Mouse (Mus musculus): ENCODE results near the gene Mrpl12. TPM values are rescaled to one million over a fixed set of nuclear protein-coding genes. Genes with fewer than 3 reads are reported as not detected.
"Not testable (repeated sequence)": the region's sequence is repeated elsewhere in the genome, so short reads cannot be mapped to it uniquely, and the experiment has no call there.

Mrpl12 gene
- total and polyA plus RNA-seq, 2 experiments from 2014 or later = 161 to 315 TPM

- peak overlapping the region; percentile 61; the same call in 1 of the 2 replicates for H3K27ac ChIP-seq (ENCODE audit: low read depth)
Observed at GRCm38 (mm10) chr11:120509940-120510339, 25.5 kb downstream of the Mrpl12 start.

GRCm38 (mm10) chr11:120510375-120511030, 26.1 kb downstream of the Mrpl12 start:
- Histone ChIP-seq H3K27ac (ENCODE audit: low read depth) (peak overlapping the region; percentile 61), H3K9me3 (replicated peaks; ENCODE audit: control insufficient read depth, low read length) (no peaks in the 10 kb centered on the region), H3K36me3 (replicated peaks; ENCODE audit: control insufficient read depth, insufficient read depth, low read length) (no peaks in the 10 kb centered on the region), H3K4me2 (ENCODE audit: low read depth, low read length) (peak overlapping the region; percentile 57), H3K27me3 (ENCODE audit: control insufficient read depth, insufficient read depth, low read length) (no peaks in the 10 kb centered on the region), H3K4me3 (ENCODE audit: low read depth, low read length) (peak overlapping the region; percentile 34), H3K4me1 (ENCODE audit: control insufficient read depth, insufficient read depth) (peaks cover 9% of the 10 kb centered on the region; the same call in 1 of the 2 replicates), H3K9ac (replicated peaks; ENCODE audit: low read depth, low read length) (peak overlapping the region; percentile 50)
- DNase-seq (ENCODE audit: low spot score) = peak; percentile 28
- TF ChIP-seq CTCF (IDR thresholded peaks at IDR 0.05; ENCODE audit: low read depth) (no peak), EP300 (IDR thresholded peaks at IDR 0.05; ENCODE audit: low read depth) (no peak)
- WGBS = 8% methylated on average over 16 of the region's 16 CpGs
- no peak for ATAC-seq (ENCODE audit: insufficient read depth, low read depth)

More at GRCm38 (mm10) chr11:120509940-120510339, 25.5 kb downstream of the Mrpl12 start:
- TF ChIP-seq CTCF (IDR thresholded peaks at IDR 0.05; ENCODE audit: low read depth) = no peak
- no peak for TF ChIP-seq EP300 (IDR thresholded peaks at IDR 0.05; ENCODE audit: low read depth)
- H3K4me3 ChIP-seq (ENCODE audit: low read depth, low read length) = no peak overlapping the region
- no peaks in the 10 kb centered on the region for H3K36me3 ChIP-seq (replicated peaks; ENCODE audit: control insufficient read depth, insufficient read depth, low read length)
- peaks cover 9% of the 10 kb centered on the region; the same call in 1 of the 2 replicates for H3K4me1 ChIP-seq (ENCODE audit: control insufficient read depth, insufficient read depth)
- no peaks in the 10 kb centered on the region for H3K27me3 ChIP-seq (ENCODE audit: control insufficient read depth, insufficient read depth, low read length)
- no peaks in the 10 kb centered on the region for H3K9me3 ChIP-seq (replicated peaks; ENCODE audit: control insufficient read depth, low read length)
- H3K4me2 ChIP-seq (ENCODE audit: low read depth, low read length) = peak overlapping the region; percentile 57; the same call in 1 of the 2 replicates
- ATAC-seq (ENCODE audit: insufficient read depth, low read depth) = no peak
- 0 out of 2 replicates have a peak overlapping the region, but pooled peaks have one; percentile 50 for H3K9ac ChIP-seq (replicated peaks; ENCODE audit: low read depth, low read length)
- DNase-seq (ENCODE audit: low spot score) = no peak
- 50% methylated on average over 4 of the region's 4 CpGs for WGBS

- DNase-seq (ENCODE audit: low spot score) (no peak), ATAC-seq (ENCODE audit: insufficient read depth, low read depth) (no peak)
- TF ChIP-seq EP300 (IDR thresholded peaks at IDR 0.05; ENCODE audit: low read depth) (no peak), CTCF (IDR thresholded peaks at IDR 0.05; ENCODE audit: low read depth) (no peak)
- WGBS = 43% methylated on average over 6 of the region's 6 CpGs
- no peak overlapping the region for H3K4me3 ChIP-seq (ENCODE audit: low read depth, low read length)
- no peak overlapping the region for H3K27ac ChIP-seq (ENCODE audit: low read depth)
- H3K36me3 ChIP-seq (replicated peaks; ENCODE audit: control insufficient read depth, insufficient read depth, low read length) = no peaks in the 10 kb centered on the region
- H3K4me1 ChIP-seq (ENCODE audit: control insufficient read depth, insufficient read depth) = peaks cover 9% of the 10 kb centered on the region; the same call in 1 of the 2 replicates
- H3K9ac ChIP-seq (replicated peaks; ENCODE audit: low read depth, low read length) = no peak overlapping the region
- no peak overlapping the region for H3K4me2 ChIP-seq (ENCODE audit: low read depth, low read length)
- H3K27me3 ChIP-seq (ENCODE audit: control insufficient read depth, insufficient read depth, low read length) = no peaks in the 10 kb centered on the region
- H3K9me3 ChIP-seq (replicated peaks; ENCODE audit: control insufficient read depth, low read length) = no peaks in the 10 kb centered on the region
Observed at GRCm38 (mm10) chr11:120512790-120513453, 28.5 kb downstream of the Mrpl12 start.

GRCm38 (mm10) chr11:120514262-120514661, 29.8 kb downstream of the Mrpl12 start:
- H3K36me3 ChIP-seq (replicated peaks; ENCODE audit: control insufficient read depth, insufficient read depth, low read length); DNase-seq (ENCODE audit: low spot score); H3K27me3 ChIP-seq (ENCODE audit: control insufficient read depth, insufficient read depth, low read length); H3K4me3 ChIP-seq (ENCODE audit: low read depth, low read length); H3K4me2 ChIP-seq (ENCODE audit: low read depth, low read length); H3K9me3 ChIP-seq (replicated peaks; ENCODE audit: control insufficient read depth, low read length); H3K9ac ChIP-seq (replicated peaks; ENCODE audit: low read depth, low read length); H3K4me1 ChIP-seq (ENCODE audit: control insufficient read depth, insufficient read depth); H3K27ac ChIP-seq (ENCODE audit: low read depth); ATAC-seq (ENCODE audit: insufficient read depth, low read depth): not testable (repeated sequence)
- WGBS = 97% methylated on average over 2 of the region's 2 CpGs

- Histone ChIP-seq H3K9me3 (replicated peaks; ENCODE audit: control insufficient read depth, low read length) (no peaks in the 10 kb centered on the region), H3K4me2 (ENCODE audit: low read depth, low read length) (no peak overlapping the region), H3K27ac (ENCODE audit: low read depth) (no peak overlapping the region), H3K9ac (replicated peaks; ENCODE audit: low read depth, low read length) (no peak overlapping the region), H3K36me3 (replicated peaks; ENCODE audit: control insufficient read depth, insufficient read depth, low read length) (no peaks in the 10 kb centered on the region), H3K4me3 (ENCODE audit: low read depth, low read length) (no peak overlapping the region), H3K27me3 (ENCODE audit: control insufficient read depth, insufficient read depth, low read length) (no peaks in the 10 kb centered on the region), H3K4me1 (ENCODE audit: control insufficient read depth, insufficient read depth) (peaks cover 16% of the 10 kb centered on the region)
- 18% methylated on average over 17 of the region's 17 CpGs for WGBS
- peak; percentile 45 for ATAC-seq (ENCODE audit: insufficient read depth, low read depth)
- DNase-seq (ENCODE audit: low spot score) = peak; percentile 76
- TF ChIP-seq EP300 (IDR thresholded peaks at IDR 0.05; ENCODE audit: low read depth) (no peak), CTCF (IDR thresholded peaks at IDR 0.05; ENCODE audit: low read depth) (peak; percentile 99)
Observed at GRCm38 (mm10) chr11:120515611-120516010, 31.2 kb downstream of the Mrpl12 start.

Measured in heart, postnatal 0 days (tissue).